Mouse (Mus musculus) kidney, postnatal 14 days (tissue): Measurements from ENCODE around the gene F12.

Source experiments
- DNase-seq: peaks from one replicate; pipeline ENCODE4 v3.0.0; 2022; ENCODE audit warnings: mixed read lengths

F12 gene

DNA sequence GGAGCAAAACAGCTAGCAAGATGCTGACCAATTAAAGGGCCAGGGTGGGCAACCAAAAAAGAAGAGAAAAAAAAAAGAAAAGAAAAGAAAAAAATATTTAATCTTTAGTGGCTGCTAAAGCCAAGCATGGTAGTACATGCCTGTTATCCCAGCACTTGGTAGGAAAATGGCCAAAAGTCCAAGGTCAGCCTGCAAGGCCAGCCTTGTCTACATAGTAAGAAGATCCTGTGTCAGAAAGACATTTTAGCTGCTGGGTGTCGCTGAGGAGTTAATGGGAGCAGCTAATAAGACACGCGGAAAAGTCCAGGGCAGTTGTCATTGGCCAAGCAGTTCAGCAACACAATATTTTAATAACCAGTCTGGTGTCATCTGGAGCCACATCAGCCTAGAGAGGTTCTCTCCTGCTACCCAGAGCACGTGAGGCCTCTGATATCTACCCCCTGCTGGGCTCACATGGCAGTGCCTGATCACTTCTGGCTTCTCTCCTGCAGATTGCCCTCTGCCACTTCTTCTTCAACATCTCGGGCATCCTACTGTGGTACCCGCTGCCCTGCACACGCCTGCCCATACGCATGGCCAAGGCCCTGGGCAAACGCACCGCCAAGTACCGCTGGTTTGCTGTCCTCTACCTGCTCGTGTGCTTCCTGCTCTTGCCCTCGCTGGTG lies 13.8 kb downstream of the F12 start:
- DNase-seq = no peak

DNA sequence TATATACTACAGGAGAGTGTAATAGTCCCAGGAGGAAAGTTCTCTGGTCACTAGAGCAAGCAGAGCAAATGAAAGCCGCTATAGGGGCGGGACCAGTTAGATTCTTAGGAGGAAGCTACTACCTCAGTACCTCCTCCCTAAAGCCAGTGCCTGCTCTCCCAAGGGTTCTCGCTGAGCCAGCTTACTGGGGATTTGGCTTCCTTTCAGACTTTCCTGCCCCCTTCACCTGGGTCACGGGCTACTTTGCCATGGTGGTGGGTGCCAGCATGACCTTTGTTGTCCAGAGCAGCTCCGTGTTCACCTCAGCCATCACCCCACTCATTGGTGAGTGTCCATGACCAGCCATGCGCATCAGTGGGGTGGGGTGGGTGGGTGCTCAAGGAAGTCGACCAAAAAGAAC lies 14.8 kb downstream of the F12 start:
- no peak for DNase-seq

DNA sequence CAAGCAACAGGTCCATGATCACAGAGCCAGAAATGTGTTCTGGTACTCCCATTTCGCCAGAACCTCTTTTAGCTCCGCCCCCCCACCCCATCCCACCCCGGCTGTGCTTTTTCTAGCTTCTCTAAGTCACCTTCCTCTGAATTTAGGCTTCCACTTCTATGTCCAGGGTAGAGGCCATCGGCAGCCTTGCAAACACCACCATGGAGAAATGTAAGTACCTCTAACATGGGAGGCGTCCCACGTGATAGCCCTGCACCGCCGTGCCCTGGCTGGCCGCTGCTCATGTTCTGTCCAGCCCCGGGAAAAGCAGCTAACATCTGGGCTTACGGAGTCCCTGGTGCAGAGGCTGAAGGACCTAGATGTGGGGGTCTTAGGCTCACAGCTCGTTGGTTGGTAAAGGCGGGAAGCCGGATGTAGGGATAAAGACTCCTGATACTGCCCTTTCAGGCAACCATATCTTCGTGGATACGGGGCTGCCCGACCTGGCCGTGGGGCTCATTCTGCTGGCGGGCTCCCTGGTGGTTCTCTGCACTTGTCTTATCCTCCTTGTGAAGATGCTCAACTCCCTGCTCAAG lies 18.0 kb downstream of the F12 start:
- DNase-seq = no peak

DNA sequence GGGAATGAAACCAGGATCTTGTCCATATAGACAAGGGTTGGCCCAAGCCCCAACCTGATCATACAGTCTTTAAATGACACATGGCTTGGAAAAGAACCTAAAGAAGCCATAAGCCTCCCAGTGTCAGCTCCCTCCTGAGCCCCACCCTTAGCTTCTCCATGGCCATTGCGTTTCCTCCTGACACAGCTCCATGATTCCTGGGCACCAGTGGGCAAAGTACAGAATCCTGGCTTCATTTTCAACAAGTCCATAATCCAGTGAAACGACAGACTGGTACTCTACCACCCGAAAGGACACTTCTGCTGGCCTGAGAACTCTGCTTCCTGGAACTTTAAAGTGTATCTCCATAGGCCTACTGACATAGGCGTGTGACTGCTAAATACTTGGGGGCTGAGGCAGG lies 19.3 kb downstream of the F12 start:
- DNase-seq = peak; percentile 12

DNA sequence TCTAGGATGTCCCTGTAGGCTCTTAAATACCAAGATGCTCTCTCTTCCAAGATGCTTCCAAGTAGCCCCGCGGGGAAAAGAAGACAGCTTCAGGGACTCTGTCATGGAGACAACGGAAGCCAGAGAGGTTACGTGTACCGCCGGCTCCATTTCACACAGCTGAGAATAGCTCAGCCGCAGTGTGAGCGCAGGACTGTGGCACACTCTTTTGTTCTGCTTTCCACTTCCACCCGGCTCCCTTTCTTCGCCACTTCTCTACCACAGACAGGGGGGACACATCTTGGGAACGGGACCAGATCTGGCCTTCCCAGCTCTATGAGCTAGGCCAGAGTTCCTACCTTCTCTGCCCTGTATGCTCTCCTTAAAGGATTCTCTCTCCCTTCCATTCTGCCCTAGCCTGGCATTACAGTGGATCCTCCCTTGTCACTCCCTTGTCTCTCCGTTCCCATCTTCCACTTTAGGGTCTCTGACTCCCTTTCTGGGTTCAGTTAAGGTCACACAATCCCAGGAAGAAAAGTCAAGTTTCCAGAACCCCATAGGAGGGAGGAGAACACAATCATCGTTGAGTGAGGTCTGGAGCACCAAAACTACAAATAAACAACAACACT lies 20.7 kb downstream of the F12 start:
- DNase-seq = no peak

DNA sequence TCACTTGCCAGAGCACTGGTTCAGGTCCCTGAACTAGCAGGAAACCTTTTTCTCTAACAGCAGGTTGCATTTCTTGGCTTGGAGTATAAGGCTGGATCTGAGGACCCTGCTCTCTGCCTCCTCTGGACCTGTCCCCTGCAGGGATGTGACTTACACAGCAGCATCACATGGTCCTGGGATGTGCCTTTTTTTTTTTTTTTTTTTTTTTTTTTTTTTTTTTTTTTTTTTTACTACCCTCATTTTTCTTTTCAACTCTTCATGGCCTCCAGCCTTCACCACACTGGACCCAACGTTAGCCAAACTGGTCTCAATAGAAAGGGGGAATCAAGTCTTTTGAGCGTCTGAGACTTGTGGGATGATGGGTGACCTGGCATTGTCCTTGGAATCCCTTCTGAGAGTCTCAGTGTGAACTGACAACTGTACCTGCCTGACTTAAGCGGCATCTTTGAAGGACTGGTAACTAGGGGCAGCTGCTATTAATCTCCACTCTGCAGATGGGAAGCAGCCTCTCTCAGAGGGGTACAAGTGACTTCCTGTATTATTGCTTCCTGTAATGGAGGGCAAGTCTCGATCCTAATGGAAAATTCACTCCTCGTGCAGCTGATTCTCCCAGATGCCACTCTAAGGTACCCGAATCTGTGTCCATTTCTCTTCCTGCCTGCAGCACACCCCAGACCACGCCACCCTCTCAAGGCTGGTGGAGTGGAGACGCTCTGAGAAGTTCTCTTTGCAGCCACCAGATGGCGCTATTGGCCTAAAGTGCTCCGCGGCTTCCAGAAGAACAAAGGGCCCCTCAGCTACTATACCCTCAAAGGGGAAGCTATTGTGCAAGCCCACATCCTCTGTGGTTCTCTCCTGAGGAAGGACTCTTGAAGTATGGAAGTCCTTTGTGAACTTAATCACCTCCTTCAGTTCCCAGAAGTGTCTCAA lies 21.5 kb downstream of the F12 start:
- peak; percentile 83 for DNase-seq

GRCm38 (mm10) chr13:55403935-55404852 lies 22.4 kb downstream of the F12 start:
- no peak for DNase-seq

- DNase-seq = no peak
These were observed 23.3 kb downstream of the F12 start for GRCm38 (mm10) chr13:55403266-55403665.

- DNase-seq = no peak
These were observed 26.6 kb downstream of the F12 start for GRCm38 (mm10) chr13:55400039-55400346.

DNA sequence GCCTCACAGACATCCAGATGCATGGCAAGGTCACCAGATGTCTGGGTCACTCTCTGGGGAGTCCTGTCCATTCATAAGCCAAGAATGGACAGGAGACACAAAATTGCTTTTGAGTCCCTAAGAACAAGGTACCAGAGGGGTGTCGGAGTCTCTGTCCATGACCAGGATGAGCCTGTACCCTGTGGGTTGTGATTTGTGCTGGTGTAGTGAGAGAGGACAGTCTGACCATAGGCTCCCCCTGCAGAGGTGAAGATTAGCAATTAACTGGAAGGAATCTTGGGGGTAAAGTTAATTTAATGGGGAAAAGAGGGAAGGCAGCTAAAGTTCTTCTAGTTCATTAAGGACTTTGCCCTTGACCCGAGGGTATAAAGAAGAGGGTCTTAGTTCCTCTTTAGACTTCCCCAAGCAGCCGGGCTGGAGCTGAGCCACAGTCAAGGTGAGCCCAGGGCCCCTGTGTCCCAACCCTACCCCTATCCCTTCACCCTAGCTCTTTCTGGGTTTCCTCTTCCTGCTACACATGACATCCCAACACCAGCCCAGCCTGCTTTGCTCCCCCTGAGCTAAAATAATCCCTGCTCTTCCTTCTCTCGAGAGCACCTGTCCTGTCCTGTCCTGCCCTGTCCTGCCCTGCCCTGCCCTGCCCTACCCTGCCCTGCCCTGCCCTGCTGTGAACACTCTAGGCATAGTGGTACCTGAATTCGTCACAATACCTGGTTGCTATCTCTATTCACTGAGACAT lies 27.1 kb downstream of the F12 start:
- DNase-seq = peak; percentile 73

- no peak for DNase-seq
These were observed 28.5 kb downstream of the F12 start, which contains the start of gene Slc34a1 for GRCm38 (mm10) chr13:55398088-55398487. Gene Slc34a1, plus strand, starts transcription at chr13:55398187.

- DNase-seq = no peak
These were observed 33.7 kb downstream of the F12 start for GRCm38 (mm10) chr13:55392933-55393332.

- DNase-seq = peak; percentile 89
These were observed 35.0 kb downstream of the F12 start for GRCm38 (mm10) chr13:55391626-55392029.

- DNase-seq = peak; percentile 88
These were observed 35.9 kb downstream of the F12 start for GRCm38 (mm10) chr13:55390644-55391043.

- DNase-seq = no peak
These were observed 44.8 kb downstream of the F12 start for GRCm38 (mm10) chr13:55381790-55382189.

DNA sequence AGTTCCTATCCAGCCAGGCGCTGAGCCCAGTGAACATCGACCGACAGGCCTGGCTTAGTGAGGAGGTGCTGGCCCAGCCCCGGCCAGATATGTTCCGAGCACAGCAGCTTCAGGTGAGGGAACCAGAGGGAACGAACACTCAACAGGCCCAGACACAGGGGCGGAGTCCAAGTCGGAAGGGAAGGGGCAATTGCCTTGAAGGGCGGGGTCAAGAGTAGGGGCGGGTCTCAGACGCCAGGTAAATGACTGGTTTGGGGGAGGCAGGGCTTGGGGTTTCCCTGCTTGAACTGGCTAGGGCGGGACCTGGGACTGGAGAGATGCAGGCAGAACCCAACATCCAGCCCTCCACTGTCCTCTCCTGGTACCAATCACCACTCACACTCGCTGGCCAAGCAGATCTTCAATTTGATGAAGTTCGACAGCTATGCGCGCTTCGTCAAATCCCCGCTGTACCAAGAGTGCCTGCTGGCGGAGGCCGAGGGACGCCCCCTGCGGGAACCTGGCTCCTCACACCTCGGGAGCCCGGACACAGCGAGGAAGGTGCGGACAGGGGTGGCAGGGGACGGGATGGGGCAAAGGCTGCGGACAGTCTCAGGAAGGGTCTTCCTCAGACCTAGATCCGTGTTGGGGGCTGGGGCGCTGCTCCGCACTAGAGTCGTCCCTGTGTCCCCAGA lies 47.5 kb downstream of the F12 start:
- peak; percentile 42 for DNase-seq

- no peak for DNase-seq
These were observed 50.7 kb downstream of the F12 start for GRCm38 (mm10) chr13:55375877-55376276.

DNA sequence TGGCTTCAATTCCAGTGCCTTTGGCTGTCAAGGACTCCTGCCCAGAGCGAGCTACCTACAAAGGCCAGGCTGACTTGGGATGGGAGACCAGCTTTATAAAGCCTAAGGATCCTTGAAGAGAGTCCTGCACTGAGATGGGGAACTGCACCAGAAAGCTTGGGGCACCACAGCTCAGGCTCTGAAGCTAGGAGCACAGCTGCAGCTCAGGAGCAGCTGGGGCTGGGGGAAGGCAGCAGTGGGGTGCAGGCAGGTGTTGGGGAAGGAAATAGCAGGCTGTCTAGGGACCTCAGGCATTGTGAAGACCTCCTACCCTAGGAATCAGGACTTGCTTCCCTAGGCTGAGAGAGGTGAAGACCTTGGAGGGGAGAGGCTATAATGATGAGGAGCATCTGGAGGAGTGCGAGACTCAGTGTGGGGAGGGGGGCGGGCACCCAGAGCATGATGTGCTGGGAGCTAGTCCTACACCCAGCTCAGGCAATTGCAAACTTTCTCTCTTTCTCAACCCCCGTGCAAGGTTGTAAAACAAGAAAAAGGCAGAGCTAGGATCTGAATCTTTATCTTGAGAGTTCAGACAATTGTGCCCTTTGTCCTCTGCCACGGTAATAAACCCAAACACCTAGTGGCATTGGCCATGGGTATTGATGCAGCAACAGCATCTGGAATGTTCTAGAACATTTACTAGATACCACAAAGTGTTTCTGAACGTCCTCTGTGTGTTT lies 52.2 kb downstream of the F12 start:
- no peak for DNase-seq

- DNase-seq = no peak
These were observed 54.9 kb downstream of the F12 start for GRCm38 (mm10) chr13:55371740-55372139.

GRCm38 (mm10) chr13:55371007-55371681 lies 55.4 kb downstream of the F12 start:
- DNase-seq = no peak
